Mouse (Mus musculus) cortical plate, adult 2 months (tissue): ENCODE measurements around the gene Diexf.

ENCODE experiments used
- CTCF ChIP-seq: fragments of 200-500 bp; IDR thresholded peaks from 2 replicates; pipeline ENCODE4 v1.5.1; 2011; ENCODE audit warnings: mild to moderate bottlenecking, control low read depth, low read length; ENCODE audit not compliant: insufficient read depth; ENCODE audit errors: extremely low read depth
- POLR2A ChIP-seq: fragments of 200-500 bp; IDR thresholded peaks from 2 replicates; pipeline ENCODE4 v1.6.1; 2011; ENCODE audit warnings: mild to moderate bottlenecking, low read length, control low read depth; ENCODE audit not compliant: insufficient read depth; ENCODE audit errors: extremely low read depth

- peak; percentile 94 for TF ChIP-seq POLR2A
- peak; percentile 95 for TF ChIP-seq CTCF
Observed at GRCm38 (mm10) chr1:193129786-193130455, at the start of gene Diexf.
